8 mouse cellular contexts compared by ENCODE assay signal in genomic region chr7:3664524-3665214, GRCm38 (mm10). TPM values are rescaled to one million over a fixed set of nuclear protein-coding genes. Genes with fewer than 3 reads are reported as not detected.
DNase-seq lines count a peak whose midpoint lies in the region; ATAC-seq and TF ChIP-seq lines count a peak whose summit lies in the region.

No protein-coding gene starts in this region.

- peak; percentile 26 for DNase-seq in 3134 (ENCODE audit: extremely low read depth, insufficient read length, low spot score)
- DNase-seq in kidney, postnatal 4 days, result peak; percentile 37 to 62
- no peak for DNase-seq in spleen, postnatal 36 days (ENCODE audit: low spot score in 2 of 2)
- no peak for DNase-seq in right cerebral cortex, postnatal 10 days (ENCODE audit: low spot score in 2 of 2)
- DNase-seq in retina, postnatal 1 day, result no peak

- H3K4me3 ChIP-seq in ES-Bruce4 (ENCODE audit: low read depth, low read length), result peak overlapping the region; percentile 77
- H3K4me3 ChIP-seq in heart, embryonic 14.5 days (ENCODE audit: control insufficient read depth in 1 of 2, insufficient read depth in 1 of 2, low read depth in 1 of 2, low read length in 2 of 2), result peak overlapping the region; percentile 66 to 78
- peak overlapping the region; percentile 72 for H3K4me3 ChIP-seq in midbrain, embryonic 13.5 days (replicated peaks)

- TF ChIP-seq EP300 in ES-Bruce4 (IDR thresholded peaks at IDR 0.05; ENCODE audit: insufficient read depth, low read depth, low read length), result no peak

- peaks cover 36% of the 10 kb centered on the region for H3K36me3 ChIP-seq in ES-Bruce4 (ENCODE audit: control insufficient read depth, insufficient read depth, low read length, poor library complexity, severe bottlenecking)
- peaks cover 40% of the 10 kb centered on the region for H3K36me3 ChIP-seq in heart, embryonic 14.5 days (ENCODE audit: control insufficient read depth, insufficient read depth, low read length)
- peaks cover 36% of the 10 kb centered on the region for H3K36me3 ChIP-seq in midbrain, embryonic 13.5 days

- peak overlapping the region; percentile 40 for H3K9ac ChIP-seq in ES-Bruce4 (ENCODE audit: low read depth, poor library complexity, severe bottlenecking)
- H3K9ac ChIP-seq in heart, embryonic 14.5 days (ENCODE audit: low read length), result peak overlapping the region; percentile 96
- H3K9ac ChIP-seq in midbrain, embryonic 13.5 days (replicated peaks), result peak overlapping the region; percentile 76

- H3K27me3 ChIP-seq in ES-Bruce4 (ENCODE audit: control insufficient read depth, insufficient read depth, low read length, poor library complexity, severe bottlenecking), result no peaks in the 10 kb centered on the region
- H3K27me3 ChIP-seq in heart, embryonic 14.5 days (ENCODE audit: control insufficient read depth, insufficient read depth, low read length), result no peaks in the 10 kb centered on the region
- no peaks in the 10 kb centered on the region for H3K27me3 ChIP-seq in midbrain, embryonic 13.5 days

- no peaks in the 10 kb centered on the region for H3K4me1 ChIP-seq in ES-Bruce4 (ENCODE audit: control insufficient read depth, insufficient read depth, low read length)
- H3K4me1 ChIP-seq in heart, embryonic 14.5 days (ENCODE audit: control insufficient read depth in 2 of 2, insufficient read depth in 2 of 2, low read length in 2 of 2), result peaks cover 12 to 18% of the 10 kb centered on the region in 2 experiments
- H3K4me1 ChIP-seq in midbrain, embryonic 13.5 days (replicated peaks), result peaks cover 24% of the 10 kb centered on the region

- no peak for TF ChIP-seq POLR2A in ES-Bruce4 (IDR thresholded peaks at IDR 0.05; ENCODE audit: insufficient read depth, low read length)

- 25% methylated on average over 15 of the region's 15 CpGs for WGBS in heart, embryonic 14.5 days
- WGBS in midbrain, embryonic 13.5 days, result 30% methylated on average over 15 of the region's 15 CpGs

- H3K9me3 ChIP-seq in ES-Bruce4 (replicated peaks; ENCODE audit: control insufficient read depth, insufficient read depth, low read length, poor library complexity, severe bottlenecking), result no peaks in the 10 kb centered on the region
- H3K9me3 ChIP-seq in heart, embryonic 14.5 days (ENCODE audit: control insufficient read depth, low read length), result no peaks in the 10 kb centered on the region
- H3K9me3 ChIP-seq in midbrain, embryonic 13.5 days, result no peaks in the 10 kb centered on the region

- no peak for TF ChIP-seq CTCF in ES-Bruce4 (IDR thresholded peaks at IDR 0.05; ENCODE audit: low read depth, low read length)

- H3K4me2 ChIP-seq in heart, embryonic 14.5 days (ENCODE audit: low read length), result peak overlapping the region; percentile 70
- H3K4me2 ChIP-seq in midbrain, embryonic 13.5 days (replicated peaks), result peak overlapping the region; percentile 84

- no peak overlapping the region; the same call in 1 of the 2 replicates for H3K27ac ChIP-seq in ES-Bruce4 (ENCODE audit: insufficient read depth, low read length)
- peak overlapping the region; percentile 82 to 91 for H3K27ac ChIP-seq in heart, embryonic 14.5 days (replicated peaks in 1 of 2; ENCODE audit: control insufficient read depth in 1 of 2, insufficient read depth in 1 of 2, low read depth in 2 of 2, low read length in 2 of 2)
- H3K27ac ChIP-seq in midbrain, embryonic 13.5 days, result peak overlapping the region; percentile 67

- no peak for ATAC-seq in heart, embryonic 14.5 days (ENCODE audit: insufficient number of reproducible peaks, insufficient read depth, low FRiP score, low read depth)
- peak; percentile 28 for ATAC-seq in midbrain, embryonic 13.5 days

RNA-seq across cellular contexts. Expression of gene Leng1, which starts 1.0 kb away (rescaled TPM):
- 8.3 and 9.0 TPM in 2 replicates for polyA plus RNA-seq in ES-Bruce4 (2011; ENCODE audit: insufficient read depth, insufficient read length, low read depth, missing spikeins)
- 15.5 and 16.0 TPM in 2 replicates for polyA plus RNA-seq in heart, embryonic 14.5 days (2014; fragmentation: Nextera tagmentation; extraction: Ambion mirVana)
- polyA plus RNA-seq in midbrain, embryonic 13.5 days (2015; fragmentation: Nextera tagmentation; extraction: Ambion mirVana), result 16.5 and 16.8 TPM in 2 replicates

RNA-seq across cellular contexts. Expression of gene Tmc4, which starts 12.7 kb away (rescaled TPM):
- 15.9 and 16.4 TPM in 2 replicates for polyA plus RNA-seq in ES-Bruce4 (2011; ENCODE audit: insufficient read depth, insufficient read length, low read depth, missing spikeins)
- 2.9 and 3.9 TPM in 2 replicates for polyA plus RNA-seq in heart, embryonic 14.5 days (2014; fragmentation: Nextera tagmentation; extraction: Ambion mirVana)
- polyA plus RNA-seq in midbrain, embryonic 13.5 days (2015; fragmentation: Nextera tagmentation; extraction: Ambion mirVana), result 4.0 and 4.3 TPM in 2 replicates

RNA-seq across cellular contexts. Expression of gene Cnot3, which starts 19.6 kb away (rescaled TPM):
- 141 and 161 TPM in 2 replicates for polyA plus RNA-seq in ES-Bruce4 (2011; ENCODE audit: insufficient read depth, insufficient read length, low read depth, missing spikeins)
- 30.4 and 32.4 TPM in 2 replicates for polyA plus RNA-seq in heart, embryonic 14.5 days (2014; fragmentation: Nextera tagmentation; extraction: Ambion mirVana)
- polyA plus RNA-seq in midbrain, embryonic 13.5 days (2015; fragmentation: Nextera tagmentation; extraction: Ambion mirVana), result 48.7 and 57.8 TPM in 2 replicates

RNA-seq across cellular contexts. Expression of gene Tsen34, which starts 28.0 kb away (rescaled TPM):
- polyA plus RNA-seq in ES-Bruce4 (2011; ENCODE audit: insufficient read depth, insufficient read length, low read depth, missing spikeins), result 60.6 and 64.6 TPM in 2 replicates
- 205 and 234 TPM in 2 replicates for polyA plus RNA-seq in heart, embryonic 14.5 days (2014; fragmentation: Nextera tagmentation; extraction: Ambion mirVana)
- polyA plus RNA-seq in midbrain, embryonic 13.5 days (2015; fragmentation: Nextera tagmentation; extraction: Ambion mirVana), result 205 and 225 TPM in 2 replicates

RNA-seq across cellular contexts. Expression of gene Mboat7, which starts 28.7 kb away (rescaled TPM):
- polyA plus RNA-seq in ES-Bruce4 (2011; ENCODE audit: insufficient read depth, insufficient read length, low read depth, missing spikeins), result 44.6 and 48.3 TPM in 2 replicates
- 25.5 and 28.4 TPM in 2 replicates for polyA plus RNA-seq in heart, embryonic 14.5 days (2014; fragmentation: Nextera tagmentation; extraction: Ambion mirVana)
- polyA plus RNA-seq in midbrain, embryonic 13.5 days (2015; fragmentation: Nextera tagmentation; extraction: Ambion mirVana), result 53.4 and 54.5 TPM in 2 replicates

Comparison
In these comparisons a context has a peak if more than half of its experiments do, and no peak if none do; other contexts are left out.
1. DNase-seq: peak in 3134 (single experiment) and kidney, postnatal 4 days (2 of 2); none in spleen, postnatal 36 days (0 of 2), right cerebral cortex, postnatal 10 days (0 of 2) and retina, postnatal 1 day (single experiment).
2. H3K9ac ChIP-seq: peak in every context shown above with its lines; median percentile 96 in heart, embryonic 14.5 days; 76 in midbrain, embryonic 13.5 days; 40 in ES-Bruce4.
3. Peak in every context shown above with its lines, with median percentiles within 50 percentile points of each other: H3K4me3 ChIP-seq.